Mouse (Mus musculus): Measurements from ENCODE around the gene Tbccd1.

DNA sequence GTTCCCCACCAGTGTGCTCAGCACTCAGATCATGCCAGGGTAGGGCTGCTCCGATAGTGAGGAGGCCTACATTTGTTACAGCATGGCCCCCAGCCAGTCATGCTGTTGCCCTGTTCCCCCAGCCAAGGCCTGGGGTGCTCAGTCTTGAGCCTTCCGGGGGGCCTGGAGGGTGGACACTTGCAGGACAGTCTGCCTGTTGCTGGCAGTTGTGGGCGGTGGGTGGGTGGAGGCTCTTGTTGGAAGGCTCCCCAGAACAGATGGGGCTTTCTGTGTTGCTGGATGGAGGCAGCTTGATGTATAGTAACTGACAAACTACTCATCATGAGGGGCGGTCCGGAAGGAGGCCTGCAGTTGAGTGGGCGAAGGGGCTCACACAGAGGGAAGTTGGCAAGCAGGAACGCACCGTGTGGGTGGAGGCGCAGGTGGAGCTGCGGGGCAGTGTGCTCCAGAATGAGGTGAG is 67.5 kb downstream of the Tbccd1 start:
- no peak for TF ChIP-seq CTCF (IDR thresholded peaks at IDR 0.05; ENCODE audit: insufficient read depth, low read length)
- no peak for TF ChIP-seq POLR2A (IDR thresholded peaks at IDR 0.05; ENCODE audit: borderline replicate concordance, extremely low read depth, low read depth, low read length)

Data from lung, adult 2 months (tissue).